Mouse (Mus musculus): ENCODE measurements around the gene Batf. TPM values are rescaled to one million over a fixed set of nuclear protein-coding genes. Genes with fewer than 3 reads are reported as not detected.
A peak's percentile ranks its signal among the peaks of the same experiment; 100 is the strongest.

The Batf gene
- polyA plus RNA-seq, 1 experiment from 2014 or later, result 0.68 TPM

- Histone ChIP-seq H3K36me3 (ENCODE audit: control insufficient read depth, insufficient read depth, low read length) (no peaks in the 10 kb centered on the region), H3K9me3 (ENCODE audit: control insufficient read depth, low read length) (no peaks in the 10 kb centered on the region), H3K27ac (replicated peaks; ENCODE audit: low read depth, low read length) (no peak overlapping the region), H3K9ac (replicated peaks; ENCODE audit: low read length) (no peak overlapping the region), H3K4me2 (ENCODE audit: low read length) (peak overlapping the region; percentile 83), H3K4me3 (replicated peaks; ENCODE audit: low read depth, low read length) (no peak overlapping the region), H3K27me3 (ENCODE audit: control insufficient read depth, insufficient read depth, low read length) (peaks cover 19% of the 10 kb centered on the region), H3K4me1 (ENCODE audit: control insufficient read depth, insufficient read depth, low read length) (peaks cover 12% of the 10 kb centered on the region; the same call in 1 of the 2 replicates)
- ATAC-seq (ENCODE audit: low FRiP score, low TSS enrichment) (no peak), DNase-seq (no peak)
- 92% methylated on average over 10 of the region's 10 CpGs for WGBS
Observed at GRCm38 (mm10) chr12:85747343-85747742, 60.9 kb downstream of the Batf start.

GRCm38 (mm10) chr12:85749861-85750260 lies 63.4 kb downstream of the Batf start:
- DNase-seq, result no peak
- Histone ChIP-seq H3K27ac (replicated peaks; ENCODE audit: low read depth, low read length) (no peak overlapping the region), H3K4me1 (ENCODE audit: control insufficient read depth, insufficient read depth, low read length) (peaks cover 12% of the 10 kb centered on the region; the same call in 1 of the 2 replicates), H3K9me3 (ENCODE audit: control insufficient read depth, low read length) (no peaks in the 10 kb centered on the region), H3K4me2 (ENCODE audit: low read length) (no peak overlapping the region), H3K27me3 (ENCODE audit: control insufficient read depth, insufficient read depth, low read length) (peaks cover 18% of the 10 kb centered on the region), H3K36me3 (ENCODE audit: control insufficient read depth, insufficient read depth, low read length) (no peaks in the 10 kb centered on the region), H3K4me3 (replicated peaks; ENCODE audit: low read depth, low read length) (no peak overlapping the region), H3K9ac (replicated peaks; ENCODE audit: low read length) (no peak overlapping the region)
- ATAC-seq (ENCODE audit: low FRiP score, low TSS enrichment), result no peak
- 86% methylated on average over 9 of the region's 9 CpGs for WGBS

- H3K9ac ChIP-seq (replicated peaks; ENCODE audit: low read length), result no peak overlapping the region
- no peaks in the 10 kb centered on the region for H3K4me1 ChIP-seq (ENCODE audit: control insufficient read depth, insufficient read depth, low read length)
- ATAC-seq (ENCODE audit: low FRiP score, low TSS enrichment) (no peak), DNase-seq (no peak)
- H3K9me3 ChIP-seq (ENCODE audit: control insufficient read depth, low read length), result no peaks in the 10 kb centered on the region
- H3K27me3 ChIP-seq (ENCODE audit: control insufficient read depth, insufficient read depth, low read length), result peaks cover 3% of the 10 kb centered on the region
- H3K4me3 ChIP-seq (replicated peaks; ENCODE audit: low read depth, low read length), result no peak overlapping the region
- H3K27ac ChIP-seq (replicated peaks; ENCODE audit: low read depth, low read length), result no peak overlapping the region
- no peaks in the 10 kb centered on the region for H3K36me3 ChIP-seq (ENCODE audit: control insufficient read depth, insufficient read depth, low read length)
- H3K4me2 ChIP-seq (ENCODE audit: low read length), result no peak overlapping the region
- WGBS, result 94% methylated on average over 6 of the region's 6 CpGs
Observed at GRCm38 (mm10) chr12:85752116-85752515, 65.6 kb downstream of the Batf start.

GRCm38 (mm10) chr12:85753223-85753622 lies 66.8 kb downstream of the Batf start:
- no peak overlapping the region for H3K4me2 ChIP-seq (ENCODE audit: low read length)
- WGBS, result 39% methylated on average over 2 of the region's 2 CpGs
- ATAC-seq (ENCODE audit: low FRiP score, low TSS enrichment) (no peak), DNase-seq (no peak)
- H3K9ac ChIP-seq (replicated peaks; ENCODE audit: low read length), result no peak overlapping the region
- no peaks in the 10 kb centered on the region for H3K36me3 ChIP-seq (ENCODE audit: control insufficient read depth, insufficient read depth, low read length)
- no peak overlapping the region for H3K4me3 ChIP-seq (replicated peaks; ENCODE audit: low read depth, low read length)
- H3K27ac ChIP-seq (replicated peaks; ENCODE audit: low read depth, low read length), result no peak overlapping the region
- no peaks in the 10 kb centered on the region for H3K4me1 ChIP-seq (ENCODE audit: control insufficient read depth, insufficient read depth, low read length)
- H3K27me3 ChIP-seq (ENCODE audit: control insufficient read depth, insufficient read depth, low read length), result no peaks in the 10 kb centered on the region
- no peaks in the 10 kb centered on the region for H3K9me3 ChIP-seq (ENCODE audit: control insufficient read depth, low read length)

GRCm38 (mm10) chr12:85754611-85755265 lies 68.3 kb downstream of the Batf start:
- H3K4me2 ChIP-seq (ENCODE audit: low read length), result no peak overlapping the region
- no peak overlapping the region for H3K27ac ChIP-seq (replicated peaks; ENCODE audit: low read depth, low read length)
- no peak overlapping the region for H3K9ac ChIP-seq (replicated peaks; ENCODE audit: low read length)
- no peak overlapping the region for H3K4me3 ChIP-seq (replicated peaks; ENCODE audit: low read depth, low read length)
- DNase-seq (no peak), ATAC-seq (ENCODE audit: low FRiP score, low TSS enrichment) (no peak)
- no peaks in the 10 kb centered on the region for H3K27me3 ChIP-seq (ENCODE audit: control insufficient read depth, insufficient read depth, low read length)
- no peaks in the 10 kb centered on the region for H3K36me3 ChIP-seq (ENCODE audit: control insufficient read depth, insufficient read depth, low read length)
- no peaks in the 10 kb centered on the region for H3K4me1 ChIP-seq (ENCODE audit: control insufficient read depth, insufficient read depth, low read length)
- 71% methylated on average over 5 of the region's 5 CpGs for WGBS
- no peaks in the 10 kb centered on the region for H3K9me3 ChIP-seq (ENCODE audit: control insufficient read depth, low read length)

GRCm38 (mm10) chr12:85756455-85756854 lies 70.0 kb downstream of the Batf start:
- DNase-seq (no peak), ATAC-seq (ENCODE audit: low FRiP score, low TSS enrichment) (no peak)
- Histone ChIP-seq H3K36me3 (ENCODE audit: control insufficient read depth, insufficient read depth, low read length) (no peaks in the 10 kb centered on the region), H3K4me3 (replicated peaks; ENCODE audit: low read depth, low read length) (no peak overlapping the region), H3K9ac (replicated peaks; ENCODE audit: low read length) (no peak overlapping the region), H3K27me3 (ENCODE audit: control insufficient read depth, insufficient read depth, low read length) (no peaks in the 10 kb centered on the region), H3K4me2 (ENCODE audit: low read length) (no peak overlapping the region), H3K27ac (replicated peaks; ENCODE audit: low read depth, low read length) (no peak overlapping the region), H3K9me3 (ENCODE audit: control insufficient read depth, low read length) (no peaks in the 10 kb centered on the region), H3K4me1 (ENCODE audit: control insufficient read depth, insufficient read depth, low read length) (no peaks in the 10 kb centered on the region)
- WGBS, result 75% methylated on average over 3 of the region's 3 CpGs

- no peak overlapping the region for H3K27ac ChIP-seq (replicated peaks; ENCODE audit: low read depth, low read length)
- ATAC-seq (ENCODE audit: low FRiP score, low TSS enrichment) (no peak), DNase-seq (no peak)
- H3K9me3 ChIP-seq (ENCODE audit: control insufficient read depth, low read length), result no peaks in the 10 kb centered on the region
- H3K36me3 ChIP-seq (ENCODE audit: control insufficient read depth, insufficient read depth, low read length), result no peaks in the 10 kb centered on the region
- 71% methylated on average over 3 of the region's 3 CpGs for WGBS
- no peak overlapping the region for H3K9ac ChIP-seq (replicated peaks; ENCODE audit: low read length)
- H3K27me3 ChIP-seq (ENCODE audit: control insufficient read depth, insufficient read depth, low read length), result no peaks in the 10 kb centered on the region
- no peaks in the 10 kb centered on the region for H3K4me1 ChIP-seq (ENCODE audit: control insufficient read depth, insufficient read depth, low read length)
- H3K4me2 ChIP-seq (ENCODE audit: low read length), result no peak overlapping the region
- no peak overlapping the region for H3K4me3 ChIP-seq (replicated peaks; ENCODE audit: low read depth, low read length)
Observed at GRCm38 (mm10) chr12:85757074-85757473, 70.6 kb downstream of the Batf start.

Small RNA genes within 50 kb of the gene (microRNA-seq; reads per million reads assigned to microRNA genes)
- not detected for gene Gm47285

Other genes with a start within 250 kb of the Batf start
- 1.1 and 1.2 TPM in 2 replicates for gene Fos, start 212.8 kb upstream of the Batf start, polyA plus RNA-seq (2014; fragmentation: Nextera tagmentation; extraction: Ambion mirVana)
- gene Jdp2, start 87.6 kb upstream of the Batf start, polyA plus RNA-seq (2014; fragmentation: Nextera tagmentation; extraction: Ambion mirVana), result 0.68 and 1.1 TPM in 2 replicates
- 2.9 and 4.5 TPM in 2 replicates for gene Flvcr2, start 59.9 kb downstream of the Batf start, polyA plus RNA-seq (2014; fragmentation: Nextera tagmentation; extraction: Ambion mirVana)
- gene Erg28, start 137.9 kb downstream of the Batf start, polyA plus RNA-seq (2014; fragmentation: Nextera tagmentation; extraction: Ambion mirVana), result 84.8 and 111 TPM in 2 replicates
- 11.9 and 16.1 TPM in 2 replicates for gene Ttll5, start 138.0 kb downstream of the Batf start, polyA plus RNA-seq (2014; fragmentation: Nextera tagmentation; extraction: Ambion mirVana)

All from midbrain, embryonic 14.5 days (tissue).